Mouse (Mus musculus) embryo, embryonic 10 days (tissue): ENCODE results near the gene Sbno1.

Experiments
- DNase-seq: peaks from one replicate; pipeline ENCODE4 v3.0.0-alpha.2; 2015; ENCODE audit warnings: low spot score

The Sbno1 gene

GRCm38 (mm10) chr5:124444208-124444607 lies 18.4 kb upstream of the Sbno1 start:
- DNase-seq, result no peak

GRCm38 (mm10) chr5:124442628-124443027 lies 16.8 kb upstream of the Sbno1 start:
- DNase-seq, result no peak

GRCm38 (mm10) chr5:124440094-124440701 lies 14.4 kb upstream of the Sbno1 start:
- peak; percentile 88 for DNase-seq

GRCm38 (mm10) chr5:124439447-124440093 lies 13.8 kb upstream of the Sbno1 start, which contains the start of gene Kmt5a:
TSS of gene Kmt5a (plus strand) at chr5:124439930.
- DNase-seq, result peak; percentile 96

GRCm38 (mm10) chr5:124438746-124439145 lies 12.9 kb upstream of the Sbno1 start:
- DNase-seq, result no peak

GRCm38 (mm10) chr5:124438229-124438628 lies 12.4 kb upstream of the Sbno1 start:
- no peak for DNase-seq

- DNase-seq, result no peak
These were observed 7.2 kb upstream of the Sbno1 start for GRCm38 (mm10) chr5:124433048-124433447.

- DNase-seq, result peak; percentile 75
These were observed 6.7 kb upstream of the Sbno1 start for GRCm38 (mm10) chr5:124432398-124433012.

- no peak for DNase-seq
These were observed 772 bp upstream of the Sbno1 start for GRCm38 (mm10) chr5:124426475-124427071.

- DNase-seq, result no peak
These were observed 934 bp downstream of the Sbno1 start for GRCm38 (mm10) chr5:124424723-124425411.

GRCm38 (mm10) chr5:124424200-124424722 lies 1.5 kb downstream of the Sbno1 start:
- DNase-seq, result peak; percentile 45

GRCm38 (mm10) chr5:124421786-124422185 lies 4.0 kb downstream of the Sbno1 start:
- DNase-seq, result no peak

- no peak for DNase-seq
These were observed 6.9 kb downstream of the Sbno1 start for GRCm38 (mm10) chr5:124418903-124419302.

GRCm38 (mm10) chr5:124412163-124412562 lies 13.6 kb downstream of the Sbno1 start:
- no peak for DNase-seq

- peak; percentile 27 for DNase-seq
These were observed 15.0 kb downstream of the Sbno1 start for GRCm38 (mm10) chr5:124410808-124411207.

GRCm38 (mm10) chr5:124393726-124394125 lies 32.1 kb downstream of the Sbno1 start:
- DNase-seq, result no peak

- no peak for DNase-seq
These were observed 33.4 kb downstream of the Sbno1 start for GRCm38 (mm10) chr5:124392412-124392811.

- DNase-seq, result peak; percentile 37
These were observed 37.9 kb downstream of the Sbno1 start for GRCm38 (mm10) chr5:124387932-124388331.

GRCm38 (mm10) chr5:124380121-124380520 lies 45.7 kb downstream of the Sbno1 start:
- no peak for DNase-seq

GRCm38 (mm10) chr5:124377149-124377548 lies 48.7 kb downstream of the Sbno1 start:
- no peak for DNase-seq

- no peak for DNase-seq
These were observed 49.4 kb downstream of the Sbno1 start for GRCm38 (mm10) chr5:124376401-124376800.

- no peak for DNase-seq
These were observed 51.5 kb downstream of the Sbno1 start for GRCm38 (mm10) chr5:124374298-124374697.
